Mouse (Mus musculus) liver, postnatal 0 days (tissue): ENCODE measurements at regions not wholly inside any gene's neighbourhood (a gene's known extent, or its start where the extent isn't known, plus 50 kb on each side); places are given as distances from the start of the nearest gene placed in this dataset.

ENCODE experiments used
- ATAC-seq: fragments of 200-750 bp; cut with Nextera tagmentation; 2 replicates; pipeline ENCODE4 v1.8.0; 2017; ENCODE audit warnings: mild to moderate bottlenecking, moderate library complexity
- DNase-seq: peaks from one replicate; pipeline ENCODE4 v3.0.0-alpha.2; 2016
- H3K27ac ChIP-seq: fragments of 300-500 bp; sonication (generic); 2 replicates; pipeline ENCODE4 v1.5.1; 2014; ENCODE audit warnings: antibody characterized with exemption, moderate library complexity, mild to moderate bottlenecking, low read depth
- H3K27me3 ChIP-seq: fragments of 300-500 bp; sonication (generic); 2 replicates; pipeline ENCODE4 v1.6.1; 2014; ENCODE audit warnings: low read length, control low read depth, mixed read lengths; ENCODE audit not compliant: insufficient read depth
- H3K36me3 ChIP-seq: fragments of 300-500 bp; sonication (generic); replicated peaks from 2 replicates; pipeline ENCODE4 v1.6.1; 2014; ENCODE audit warnings: mild to moderate bottlenecking, control low read depth, low read length, moderate library complexity, mixed read lengths; ENCODE audit not compliant: insufficient read depth
- H3K4me1 ChIP-seq: fragments of 300-500 bp; sonication (generic); 2 replicates; pipeline ENCODE4 v1.6.1; 2014; ENCODE audit warnings: antibody characterized with exemption, mild to moderate bottlenecking, control low read depth; ENCODE audit not compliant: insufficient read depth
- H3K4me2 ChIP-seq: fragments of 300-500 bp; sonication (generic); 2 replicates; pipeline ENCODE4 v1.6.1; 2014; ENCODE audit warnings: low read depth, mild to moderate bottlenecking, low read length, moderate library complexity, mixed read lengths
- H3K4me3 ChIP-seq: fragments of 300-500 bp; sonication (generic); 2 replicates; pipeline ENCODE4 v1.5.1; 2014; ENCODE audit warnings: low read depth, low read length
- H3K9ac ChIP-seq: fragments of 300-500 bp; sonication (generic); replicated peaks from 2 replicates; pipeline ENCODE4 v1.6.1; 2014; ENCODE audit warnings: mild to moderate bottlenecking, moderate library complexity
- H3K9me3 ChIP-seq: fragments of 300-500 bp; sonication (generic); 2 replicates; pipeline ENCODE4 v1.6.1; 2016; ENCODE audit warnings: mild to moderate bottlenecking, control low read depth, low read length, mixed read lengths
- CTCF ChIP-seq: sonication (generic); IDR thresholded peaks from 2 replicates; pipeline ENCODE4 v1.5.1; 2016; ENCODE audit warnings: antibody characterized with exemption, low read depth
- EP300 ChIP-seq: IDR thresholded peaks from 2 replicates; pipeline ENCODE4 v1.6.1; 2016; ENCODE audit warnings: antibody characterized with exemption, low read depth, mild to moderate bottlenecking
- WGBS: fragments of 180-500 bp; shearing (Covaris S2); extraction: QIAGEN DNeasy Blood & Tissue Kit; methylation state at CpG from one replicate; pipeline ENCODE4 v1.1.7; 2014; ENCODE audit not compliant: insufficient replicate concordance; 5-methylcytosine and 5-hydroxymethylcytosine counted together

DNA sequence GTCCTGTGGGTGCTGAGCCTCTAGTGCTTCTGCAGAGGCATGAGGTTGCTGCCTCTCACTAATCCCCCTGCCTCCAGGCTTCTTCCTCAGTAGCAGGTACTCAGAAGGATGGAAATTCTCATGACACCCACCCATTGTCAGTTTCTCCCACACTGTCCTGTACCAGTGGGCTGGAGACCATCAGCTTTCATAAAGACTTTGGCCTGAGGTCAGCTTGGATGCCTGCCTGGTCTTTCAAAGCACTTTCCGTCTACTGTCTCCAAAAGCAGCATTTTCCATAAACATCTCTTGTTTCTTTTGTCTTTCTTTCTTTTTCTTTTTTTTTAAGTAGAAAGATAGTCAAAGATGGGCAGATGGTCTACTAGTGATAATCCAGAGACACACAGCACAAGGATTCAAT, 257.6 kb upstream of the Adamts9 start:
- no peaks in the 10 kb centered on the region for H3K4me1 ChIP-seq
- no peak overlapping the region for H3K9ac ChIP-seq
- no peaks in the 10 kb centered on the region for H3K9me3 ChIP-seq
- H3K4me2 ChIP-seq = no peak overlapping the region
- 72% methylated on average over 1 of the region's 1 CpGs for WGBS
- TF ChIP-seq EP300 = no peak
- no peak for TF ChIP-seq CTCF
- no peaks in the 10 kb centered on the region for H3K36me3 ChIP-seq
- ATAC-seq (no peak), DNase-seq (no peak)
- H3K27me3 ChIP-seq = no peaks in the 10 kb centered on the region
- H3K4me3 ChIP-seq = no peak overlapping the region
- no peak overlapping the region for H3K27ac ChIP-seq

DNA sequence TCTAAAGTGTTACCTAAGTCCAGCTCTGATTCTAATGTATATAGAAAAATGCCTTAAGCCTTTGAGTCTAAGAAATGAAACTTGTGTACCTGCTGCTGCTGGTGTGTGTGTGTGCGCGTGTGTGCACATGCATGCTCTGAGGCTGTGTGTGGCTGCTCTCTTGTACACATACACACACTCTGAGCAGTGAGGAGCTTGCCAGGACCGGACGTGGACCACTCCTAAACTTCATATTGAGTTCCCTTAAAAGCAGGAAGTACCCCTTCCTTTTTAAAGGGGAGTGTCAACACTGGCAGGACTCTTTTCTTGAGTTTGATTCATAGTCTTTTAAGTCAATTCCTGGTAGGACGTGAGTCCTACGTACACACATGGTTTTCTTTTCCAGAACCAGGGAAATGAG, 251.4 kb upstream of the Adamts9 start:
- no peaks in the 10 kb centered on the region for H3K4me1 ChIP-seq
- no peaks in the 10 kb centered on the region for H3K9me3 ChIP-seq
- TF ChIP-seq CTCF (no peak), EP300 (no peak)
- no peak overlapping the region for H3K4me2 ChIP-seq
- no peak overlapping the region for H3K27ac ChIP-seq
- no peak overlapping the region for H3K9ac ChIP-seq
- H3K36me3 ChIP-seq = no peaks in the 10 kb centered on the region
- 51% methylated on average over 6 of the region's 6 CpGs for WGBS
- no peak for DNase-seq
- no peak for ATAC-seq
- H3K4me3 ChIP-seq = no peak overlapping the region
- H3K27me3 ChIP-seq = no peaks in the 10 kb centered on the region

- no peaks in the 10 kb centered on the region for H3K4me1 ChIP-seq
- 67% methylated on average over 2 of the region's 2 CpGs for WGBS
- H3K9ac ChIP-seq = no peak overlapping the region
- no peak for DNase-seq
- no peak for ATAC-seq
- no peak overlapping the region for H3K27ac ChIP-seq
- no peak for TF ChIP-seq CTCF
- no peak for TF ChIP-seq EP300
- no peaks in the 10 kb centered on the region for H3K9me3 ChIP-seq
- H3K4me3 ChIP-seq = no peak overlapping the region
- no peaks in the 10 kb centered on the region for H3K36me3 ChIP-seq
- no peaks in the 10 kb centered on the region for H3K27me3 ChIP-seq
- no peak overlapping the region for H3K4me2 ChIP-seq
These were observed 249.7 kb upstream of the Adamts9 start for GRCm38 (mm10) chr6:93192980-93193379.

DNA sequence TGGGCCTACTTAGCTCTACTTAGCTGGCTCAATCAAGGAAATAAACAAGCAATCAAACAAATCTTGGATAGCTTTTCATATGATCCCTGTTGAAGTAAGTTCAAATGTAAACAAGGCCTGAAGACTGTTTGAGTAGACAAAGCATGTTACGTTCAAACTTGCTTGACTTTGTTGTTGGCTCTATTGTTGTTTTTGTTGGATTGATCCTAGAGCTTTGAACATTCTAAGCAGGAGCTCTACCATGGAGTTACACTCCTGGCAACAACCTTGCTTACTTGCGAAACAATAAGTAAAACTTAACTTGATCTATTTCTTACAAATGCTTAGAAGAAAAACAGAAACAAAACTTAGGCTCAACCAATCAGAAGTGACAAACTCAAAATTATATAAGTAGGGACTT, 247.7 kb upstream of the Adamts9 start:
- H3K36me3 ChIP-seq = no peaks in the 10 kb centered on the region
- no peak for DNase-seq
- WGBS = 85% methylated on average over 2 of the region's 2 CpGs
- no peak for ATAC-seq
- TF ChIP-seq CTCF = no peak
- TF ChIP-seq EP300 = no peak
- no peaks in the 10 kb centered on the region for H3K4me1 ChIP-seq
- H3K27ac ChIP-seq = no peak overlapping the region
- no peaks in the 10 kb centered on the region for H3K9me3 ChIP-seq
- no peak overlapping the region for H3K4me2 ChIP-seq
- H3K4me3 ChIP-seq = no peak overlapping the region
- H3K9ac ChIP-seq = no peak overlapping the region
- H3K27me3 ChIP-seq = no peaks in the 10 kb centered on the region

DNA sequence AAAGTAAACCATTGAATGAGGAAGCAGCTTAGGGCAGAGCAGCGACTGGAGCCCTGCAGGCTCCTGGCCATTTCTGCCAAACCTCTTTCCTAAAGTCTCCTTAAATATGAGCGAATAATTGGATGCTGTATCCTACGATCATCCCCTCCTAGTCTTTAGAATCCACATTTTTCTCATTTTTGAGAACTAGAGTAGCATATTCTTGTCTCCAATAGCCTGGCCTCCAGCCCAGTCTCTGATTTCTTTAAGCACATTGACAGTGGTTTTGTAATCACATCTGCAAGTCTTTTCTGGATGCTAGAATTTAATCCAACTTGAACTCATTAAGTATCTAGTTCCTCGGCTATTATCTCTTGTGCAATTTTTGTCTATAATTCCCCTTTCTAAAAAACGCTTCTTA, 225.2 kb upstream of the Adamts9 start:
- TF ChIP-seq EP300 (no peak), CTCF (no peak)
- H3K4me1 ChIP-seq = no peaks in the 10 kb centered on the region; the same call in 1 of the 2 replicates
- ATAC-seq = no peak
- H3K4me3 ChIP-seq = no peak overlapping the region
- DNase-seq = no peak
- H3K27ac ChIP-seq = no peak overlapping the region
- no peaks in the 10 kb centered on the region for H3K27me3 ChIP-seq
- H3K9ac ChIP-seq = no peak overlapping the region
- no peaks in the 10 kb centered on the region for H3K36me3 ChIP-seq
- 72% methylated on average over 5 of the region's 5 CpGs for WGBS
- H3K4me2 ChIP-seq = no peak overlapping the region
- H3K9me3 ChIP-seq = no peaks in the 10 kb centered on the region

- WGBS = 27% methylated on average over 7 of the region's 7 CpGs
- Histone ChIP-seq H3K36me3 (no peaks in the 10 kb centered on the region), H3K9ac (no peak overlapping the region), H3K9me3 (no peaks in the 10 kb centered on the region), H3K4me1 (no peaks in the 10 kb centered on the region; the same call in 1 of the 2 replicates), H3K4me3 (no peak overlapping the region), H3K27ac (no peak overlapping the region), H3K27me3 (no peaks in the 10 kb centered on the region), H3K4me2 (no peak overlapping the region)
- DNase-seq (no peak), ATAC-seq (no peak)
- TF ChIP-seq CTCF = no peak
- TF ChIP-seq EP300 = no peak
These were observed 224.0 kb upstream of the Adamts9 start for GRCm38 (mm10) chr6:93167281-93167680.

DNA sequence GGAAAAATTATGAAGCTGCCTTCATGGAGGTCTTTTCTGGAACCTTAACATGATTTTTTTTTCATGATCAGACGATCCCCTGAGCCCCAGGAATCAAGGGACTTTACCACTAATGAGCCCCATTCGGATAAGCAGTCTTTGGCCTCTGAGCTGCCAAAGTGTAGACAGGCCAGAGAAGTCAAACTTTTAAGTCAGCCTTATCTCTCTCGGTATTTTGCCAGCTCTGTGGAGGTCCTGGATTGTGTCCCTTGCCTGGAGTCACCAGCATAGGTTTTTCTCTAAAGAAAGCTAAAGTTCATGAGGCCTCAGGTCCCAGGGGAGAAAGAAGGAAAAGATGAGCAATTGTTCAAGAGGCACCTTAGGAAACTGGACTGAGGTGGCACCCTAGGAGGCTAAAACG, 222.7 kb upstream of the Adamts9 start:
- Histone ChIP-seq H3K9me3 (no peaks in the 10 kb centered on the region), H3K9ac (no peak overlapping the region)
- 45% methylated on average over 4 of the region's 4 CpGs for WGBS

More for the DNA sequence above, 222.7 kb upstream of the Adamts9 start:
- Histone ChIP-seq H3K36me3 (no peaks in the 10 kb centered on the region), H3K27ac (no peak overlapping the region), H3K27me3 (no peaks in the 10 kb centered on the region), H3K4me3 (no peak overlapping the region), H3K4me1 (no peaks in the 10 kb centered on the region; the same call in 1 of the 2 replicates), H3K4me2 (no peak overlapping the region)
- no peak for TF ChIP-seq EP300
- no peak for TF ChIP-seq CTCF
- ATAC-seq (no peak), DNase-seq (no peak)
